Mouse (Mus musculus): ENCODE data around the gene Esr1.
"Not testable (repeated sequence)": the region's sequence is repeated elsewhere in the genome, so short reads cannot be mapped to it uniquely, and the experiment has no call there.

Esr1 gene

GRCm38 (mm10) chr10:4620596-4621504 is 9.5 kb downstream of the Esr1 start:
- DNase-seq (ENCODE audit: low spot score): no peak

DNA sequence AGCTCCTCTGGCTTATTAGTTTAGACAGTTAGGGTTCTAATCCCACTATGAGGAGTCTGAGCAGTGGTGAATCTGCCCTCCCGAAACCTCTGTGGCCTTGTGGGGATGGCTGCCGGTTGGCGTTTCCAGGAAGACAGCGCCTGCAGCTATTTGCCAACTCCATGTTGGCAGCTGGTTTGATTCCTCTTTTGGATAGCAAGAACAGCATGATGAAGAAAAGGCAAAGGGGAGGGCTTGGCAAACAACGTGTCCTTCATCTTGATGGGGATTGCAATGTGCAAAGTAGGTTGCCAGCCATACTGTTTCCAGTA is 10.1 kb downstream of the Esr1 start:
- DNase-seq (ENCODE audit: low spot score): no peak

- no peak for DNase-seq (ENCODE audit: low spot score)
These were observed 11.9 kb downstream of the Esr1 start for GRCm38 (mm10) chr10:4623319-4623718.

- no peak for DNase-seq (ENCODE audit: low spot score)
These were observed 13.2 kb downstream of the Esr1 start for GRCm38 (mm10) chr10:4624581-4624980.

- peak; percentile 31 for DNase-seq (ENCODE audit: low spot score)
These were observed 13.9 kb downstream of the Esr1 start for GRCm38 (mm10) chr10:4625300-4625699.

- DNase-seq (ENCODE audit: low spot score): no peak
These were observed 15.0 kb downstream of the Esr1 start for GRCm38 (mm10) chr10:4626432-4626831.

DNA sequence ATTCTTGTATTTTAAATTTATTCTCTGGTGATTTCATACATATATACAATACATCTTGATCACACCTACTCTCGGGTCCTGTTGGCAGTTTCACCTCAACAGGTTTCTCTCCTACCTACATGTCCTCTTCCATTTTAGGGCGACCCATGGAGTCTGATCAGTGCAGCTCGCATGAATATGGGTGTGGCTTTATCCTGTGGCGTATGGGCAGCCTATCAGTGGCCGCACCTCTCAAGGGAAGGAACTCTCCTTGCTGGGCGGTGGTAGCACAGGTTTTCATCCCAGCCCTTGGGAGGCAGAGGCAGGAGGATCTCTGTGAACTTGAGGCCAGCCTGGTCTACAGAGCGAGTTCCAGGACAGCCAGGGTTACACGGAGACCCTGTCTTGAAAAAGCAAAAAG is 15.6 kb downstream of the Esr1 start:
- DNase-seq (ENCODE audit: low spot score): no peak

GRCm38 (mm10) chr10:4627415-4627814 is 16.0 kb downstream of the Esr1 start:
- DNase-seq (ENCODE audit: low spot score): no peak

DNA sequence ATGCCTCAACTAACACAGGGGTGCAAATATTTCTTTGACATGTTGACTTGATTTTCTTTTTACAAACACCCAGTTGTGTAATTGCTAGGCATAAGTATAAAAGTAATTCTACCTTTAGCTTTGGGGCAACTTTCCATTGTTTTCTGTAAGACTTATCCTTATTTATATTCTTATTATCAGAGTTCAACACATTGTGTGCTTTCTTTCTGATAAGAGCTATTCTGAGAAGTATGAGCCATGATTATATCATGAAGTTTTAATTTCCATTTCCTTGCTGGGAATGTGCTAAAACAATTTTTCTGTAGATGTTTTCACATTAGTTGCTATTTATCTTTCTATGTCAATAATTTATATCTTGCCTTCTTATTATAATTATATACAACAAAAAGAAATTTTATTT is 17.9 kb downstream of the Esr1 start:
- DNase-seq (ENCODE audit: low spot score): no peak

DNA sequence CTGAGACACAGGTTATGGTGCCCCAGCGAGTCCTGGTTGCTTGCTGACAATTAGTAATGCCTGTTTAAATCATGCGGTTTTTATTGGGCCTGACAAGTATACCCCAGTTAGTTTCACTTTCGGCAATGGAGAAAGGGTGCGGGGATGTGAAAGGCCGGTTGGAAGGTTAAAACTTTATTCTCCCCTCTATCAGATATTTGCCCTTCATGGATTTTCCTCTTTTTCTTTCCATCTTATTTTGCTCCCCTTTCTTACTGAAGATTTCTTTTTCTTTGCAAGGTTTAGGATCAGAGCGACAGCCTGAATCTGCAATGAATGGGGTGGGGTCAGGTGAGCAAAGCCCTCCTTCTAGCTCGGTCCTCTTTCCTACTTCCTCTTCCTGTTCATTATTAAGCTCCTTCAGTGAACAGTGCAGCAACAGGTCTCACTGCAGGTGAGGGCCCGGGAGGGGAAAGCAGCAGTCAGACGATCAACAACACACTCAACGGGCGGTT is 20.9 kb downstream of the Esr1 start:
- no peak for DNase-seq (ENCODE audit: low spot score)

- DNase-seq (ENCODE audit: low spot score): no peak
These were observed 22.1 kb downstream of the Esr1 start for GRCm38 (mm10) chr10:4633287-4634030.

DNA sequence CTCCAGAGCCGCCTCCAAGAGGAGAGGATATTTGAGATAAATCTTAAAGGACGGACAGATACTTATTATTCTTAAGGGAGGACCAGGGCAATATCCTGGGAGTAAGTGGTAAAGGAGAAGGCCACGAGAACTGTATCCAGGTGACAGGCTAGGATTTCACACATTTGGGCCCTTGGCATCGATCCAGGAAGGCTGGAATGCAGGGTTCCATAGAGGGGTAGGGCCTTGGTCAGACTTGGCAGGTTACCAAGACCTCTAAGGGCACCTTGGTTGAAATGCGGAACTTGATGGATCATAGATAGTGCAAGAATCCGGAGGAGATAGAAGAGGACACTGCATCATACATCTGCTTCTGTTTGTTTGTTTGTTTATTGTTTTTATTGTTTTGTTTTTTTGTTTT is 24.3 kb downstream of the Esr1 start:
- DNase-seq (ENCODE audit: low spot score): no peak

DNA sequence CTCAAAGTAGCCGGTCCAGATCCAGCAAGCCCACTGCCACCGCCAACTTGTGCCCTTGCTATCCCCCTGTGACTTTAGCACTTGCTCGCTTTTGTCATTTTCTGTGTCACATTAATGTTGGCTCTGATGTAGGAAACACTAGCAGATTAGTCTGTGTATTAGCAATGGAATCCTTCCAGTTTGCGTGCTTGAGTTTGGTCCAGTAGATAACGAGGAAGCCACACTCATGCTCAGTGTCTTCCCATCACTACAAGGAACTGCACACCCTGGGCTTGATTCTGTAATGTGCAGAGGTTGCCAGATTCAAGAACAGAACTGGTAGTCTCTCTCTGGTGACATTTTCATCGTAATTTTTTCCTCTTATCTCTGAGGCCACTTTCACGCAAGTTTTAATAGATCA is 34.7 kb downstream of the Esr1 start:
- no peak for DNase-seq (ENCODE audit: low spot score)

DNA sequence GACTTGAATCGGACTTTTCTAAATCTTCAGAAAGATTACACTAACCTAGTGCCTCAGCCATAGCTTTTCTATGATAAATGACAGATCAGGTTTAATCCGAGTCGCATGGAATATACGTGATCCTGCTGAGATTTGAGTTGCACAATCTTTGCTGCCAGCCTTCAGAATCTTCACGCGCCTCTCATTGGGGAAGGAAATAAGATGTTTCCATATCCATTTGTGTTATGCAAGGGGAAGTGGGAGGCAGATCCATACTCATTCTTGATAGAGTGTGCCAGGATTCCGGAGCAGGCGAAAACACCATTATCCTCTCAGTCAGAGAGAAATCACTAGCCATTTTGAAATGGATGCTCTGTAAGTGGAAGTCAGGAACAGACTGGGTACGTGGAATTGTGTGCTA is 35.5 kb downstream of the Esr1 start:
- no peak for DNase-seq (ENCODE audit: low spot score)

- no peak for DNase-seq (ENCODE audit: low spot score)
These were observed 54.0 kb downstream of the Esr1 start for GRCm38 (mm10) chr10:4665380-4665779.

DNA sequence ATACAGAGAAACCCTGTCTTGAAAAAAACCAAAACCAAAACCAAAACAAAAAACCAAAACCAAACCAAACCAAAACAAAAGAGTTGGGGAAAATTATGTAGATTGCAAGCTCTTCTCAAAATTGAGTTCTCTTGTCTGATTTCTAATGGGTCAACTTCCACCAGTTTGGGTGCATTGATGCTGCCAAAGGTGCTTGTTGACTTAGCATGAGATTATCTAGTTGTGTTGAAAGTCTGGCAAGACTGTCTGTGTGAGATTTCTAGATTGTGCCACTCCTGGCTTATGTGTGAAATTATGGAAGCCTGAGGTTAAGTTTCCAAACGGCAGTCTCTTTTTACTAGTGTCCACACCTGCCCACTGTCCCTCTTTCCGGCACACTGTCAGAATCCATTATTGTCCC is 55.6 kb downstream of the Esr1 start:
- DNase-seq (ENCODE audit: low spot score): no peak

GRCm38 (mm10) chr10:4670053-4670452 is 58.7 kb downstream of the Esr1 start:
- DNase-seq (ENCODE audit: low spot score): no peak

DNA sequence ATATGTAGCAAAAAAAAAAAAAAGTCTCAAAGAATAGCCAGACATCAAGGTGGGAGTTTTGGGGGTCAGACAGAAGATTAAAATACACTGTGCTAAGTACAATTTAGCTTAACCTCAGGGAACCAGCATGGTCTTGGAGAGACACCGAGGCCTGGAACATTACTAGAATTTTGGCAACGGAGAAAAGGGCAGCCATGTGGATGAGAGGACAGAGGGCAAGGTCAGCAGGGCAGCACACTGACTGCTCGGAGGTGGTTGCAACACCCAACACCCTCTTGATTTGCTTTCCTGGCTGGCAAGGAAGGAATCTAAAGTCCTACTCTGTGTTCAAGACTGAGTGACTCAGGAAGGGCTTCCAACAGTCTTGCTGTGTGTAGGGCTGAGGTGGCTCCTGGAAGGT is 60.5 kb downstream of the Esr1 start:
- no peak for DNase-seq (ENCODE audit: low spot score)

DNA sequence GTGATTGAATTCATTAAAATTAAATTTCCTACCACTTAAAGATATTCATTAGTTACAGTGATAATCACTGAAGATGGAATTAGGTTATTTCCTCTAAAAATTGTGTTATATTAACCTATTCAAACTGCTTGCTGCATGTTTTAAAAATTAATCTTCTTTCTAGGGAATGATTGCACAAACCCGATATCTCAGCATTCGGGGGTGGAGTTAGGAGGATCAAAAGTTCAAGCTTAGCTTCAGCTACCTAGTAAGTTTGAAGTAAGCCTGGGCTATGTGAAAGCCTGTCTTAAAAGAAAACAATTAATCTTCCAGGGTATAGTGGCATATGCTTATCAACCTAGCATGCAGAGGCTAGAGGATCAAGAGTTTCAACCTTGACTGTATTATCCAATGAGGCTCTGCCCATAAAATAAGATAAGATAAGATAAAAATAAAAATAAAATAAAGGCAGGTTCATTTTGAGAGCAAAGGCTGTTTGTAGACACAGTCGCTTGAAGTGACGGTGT is 62.0 kb downstream of the Esr1 start:
- no peak for DNase-seq (ENCODE audit: low spot score)

DNA sequence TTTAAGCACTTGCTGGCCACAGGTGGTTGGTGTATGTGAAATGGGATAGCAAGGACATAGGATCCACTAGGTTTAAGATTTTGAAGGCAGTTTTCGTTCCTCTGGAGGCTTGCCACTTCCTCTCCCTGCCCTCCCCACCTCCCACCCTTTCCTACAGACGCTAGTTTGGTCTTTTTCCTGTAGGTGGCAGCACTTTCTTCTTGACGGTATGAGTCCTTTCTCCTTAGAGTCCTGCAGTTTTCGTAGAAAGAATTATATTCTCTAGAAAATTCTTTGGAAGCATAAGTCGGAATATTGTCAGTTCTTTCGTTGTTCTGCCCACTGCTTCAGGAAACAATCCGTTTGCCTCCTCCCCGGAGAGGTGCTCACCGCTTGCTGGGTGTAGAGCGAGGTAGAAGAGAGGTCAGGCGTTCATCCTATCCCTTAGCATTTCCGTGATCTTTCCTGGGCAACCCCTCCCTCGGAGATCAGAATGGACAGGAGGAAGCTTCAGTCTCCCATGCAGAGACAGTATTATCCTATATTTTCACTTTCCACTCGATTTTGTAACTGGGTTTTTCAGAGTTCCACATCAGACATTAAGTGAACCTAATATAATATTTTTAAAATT is 63.7 kb downstream of the Esr1 start:
- not testable (repeated sequence) for DNase-seq (ENCODE audit: low spot score)

GRCm38 (mm10) chr10:4683106-4683505 is 71.7 kb downstream of the Esr1 start:
- DNase-seq (ENCODE audit: low spot score): no peak

- DNase-seq (ENCODE audit: low spot score): no peak
These were observed 72.4 kb downstream of the Esr1 start for GRCm38 (mm10) chr10:4683711-4684265.
